Mouse (Mus musculus): ENCODE measurements around the gene Gm30191. TPM values are rescaled to one million over a fixed set of nuclear protein-coding genes. Genes with fewer than 3 reads are reported as not detected.

Gm30191 gene
- polyA plus RNA-seq, 2 experiments = not detected

DNA sequence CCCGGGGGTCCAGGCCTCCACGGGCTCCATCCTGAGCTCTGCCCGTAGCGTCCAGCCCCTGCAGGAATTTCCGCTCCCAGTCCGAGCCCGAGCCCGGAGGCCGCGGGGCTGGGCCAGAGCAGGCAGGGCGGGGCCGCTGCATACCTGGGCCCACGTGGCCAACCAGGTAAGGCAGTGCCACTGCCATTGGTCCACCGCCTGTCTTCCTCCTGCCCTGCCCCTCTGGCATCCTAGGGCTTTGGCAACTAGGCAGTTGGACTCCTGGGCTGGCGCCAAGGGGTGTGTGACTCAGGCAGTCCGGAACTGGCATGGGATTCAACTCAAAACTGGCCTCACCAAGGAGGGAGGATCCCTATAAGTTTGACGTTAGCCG is 8.5 kb upstream of the Gm30191 start, which contains the start of gene Cnksr1:
Gene Cnksr1 (minus strand): TSS at position 121 of the 373 bp plus-strand sequence.
- no peaks in the 10 kb centered on the region for H3K36me3 ChIP-seq (replicated peaks; ENCODE audit: control insufficient read depth, insufficient read depth, low read depth)
- WGBS (ENCODE audit: insufficient replicate concordance) = 6% methylated on average over 18 of the region's 18 CpGs
- no peak within 1 kb of the TSS for H3K9ac ChIP-seq (replicated peaks)
- no peak within 1 kb of the TSS for H3K4me3 ChIP-seq (ENCODE audit: insufficient read depth in 1 of 2, low read depth in 2 of 2, low read length in 2 of 2)
- no peak for ATAC-seq (ENCODE audit: insufficient read depth)
- peak within 1 kb of the TSS; percentile 17; the same call in 1 of the 2 replicates for H3K4me2 ChIP-seq (ENCODE audit: low read depth)
- H3K9me3 ChIP-seq (ENCODE audit: control insufficient read depth, low read length) = no peaks in the 10 kb centered on the region
- DNase-seq (ENCODE audit: low read depth in 3 of 3, low spot score in 3 of 3) = no peak
- H3K27ac ChIP-seq = no peak within 1 kb of the TSS
- TF ChIP-seq CTCF (IDR thresholded peaks at IDR 0.05; ENCODE audit: low read depth) = no peak
- no peak for TF ChIP-seq EP300 (IDR thresholded peaks at IDR 0.05; ENCODE audit: low read depth)
- peaks cover 0 to 3% of the 10 kb centered on the region in 2 experiments; a peak in 2 of 4 replicates for H3K4me1 ChIP-seq (replicated peaks; ENCODE audit: control insufficient read depth in 2 of 2, insufficient read depth in 2 of 2, low read length in 1 of 2)
- H3K27me3 ChIP-seq (ENCODE audit: control insufficient read depth, insufficient read depth, low read length) = peaks cover 2% of the 10 kb centered on the region; the same call in 1 of the 2 replicates

DNA sequence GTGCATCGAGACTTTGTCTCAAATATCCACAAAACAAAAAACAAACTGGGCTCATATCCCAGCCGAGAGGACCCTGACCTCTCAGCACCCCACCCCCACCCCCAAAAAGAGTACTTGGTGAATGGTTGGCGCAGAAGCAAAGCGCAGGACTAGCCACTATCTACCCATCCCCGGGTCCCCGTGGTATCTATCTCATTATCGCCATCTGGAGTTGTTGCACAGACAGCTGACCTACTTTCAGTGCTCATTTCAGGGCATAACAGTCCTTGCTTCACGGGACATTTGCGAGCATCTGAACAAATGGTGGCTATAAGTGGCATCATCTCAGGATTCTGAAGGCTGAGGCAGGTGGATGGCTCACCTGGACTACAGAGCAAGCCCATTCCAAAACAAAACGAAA is 8.0 kb upstream of the Gm30191 start:
- Histone ChIP-seq H3K27me3 (ENCODE audit: control insufficient read depth, insufficient read depth, low read length) (peaks cover 2% of the 10 kb centered on the region; the same call in 1 of the 2 replicates), H3K9ac (replicated peaks) (no peak overlapping the region), H3K4me2 (ENCODE audit: low read depth) (peak overlapping the region; percentile 17; the same call in 1 of the 2 replicates), H3K4me3 (ENCODE audit: insufficient read depth in 1 of 2, low read depth in 2 of 2, low read length in 2 of 2) (no peak overlapping the region), H3K27ac (no peak overlapping the region), H3K4me1 (replicated peaks; ENCODE audit: control insufficient read depth in 2 of 2, insufficient read depth in 2 of 2, low read length in 1 of 2) (peaks cover 0 to 3% of the 10 kb centered on the region in 2 experiments; a peak in 2 of 4 replicates), H3K9me3 (ENCODE audit: control insufficient read depth, low read length) (no peaks in the 10 kb centered on the region), H3K36me3 (replicated peaks; ENCODE audit: control insufficient read depth, insufficient read depth, low read depth) (no peaks in the 10 kb centered on the region)
- 12% methylated on average over 10 of the region's 10 CpGs for WGBS (ENCODE audit: insufficient replicate concordance)
- no peak for DNase-seq (ENCODE audit: low read depth in 3 of 3, low spot score in 3 of 3)
- ATAC-seq (ENCODE audit: insufficient read depth) = no peak
- TF ChIP-seq EP300 (IDR thresholded peaks at IDR 0.05; ENCODE audit: low read depth) = no peak
- no peak for TF ChIP-seq CTCF (IDR thresholded peaks at IDR 0.05; ENCODE audit: low read depth)

DNA sequence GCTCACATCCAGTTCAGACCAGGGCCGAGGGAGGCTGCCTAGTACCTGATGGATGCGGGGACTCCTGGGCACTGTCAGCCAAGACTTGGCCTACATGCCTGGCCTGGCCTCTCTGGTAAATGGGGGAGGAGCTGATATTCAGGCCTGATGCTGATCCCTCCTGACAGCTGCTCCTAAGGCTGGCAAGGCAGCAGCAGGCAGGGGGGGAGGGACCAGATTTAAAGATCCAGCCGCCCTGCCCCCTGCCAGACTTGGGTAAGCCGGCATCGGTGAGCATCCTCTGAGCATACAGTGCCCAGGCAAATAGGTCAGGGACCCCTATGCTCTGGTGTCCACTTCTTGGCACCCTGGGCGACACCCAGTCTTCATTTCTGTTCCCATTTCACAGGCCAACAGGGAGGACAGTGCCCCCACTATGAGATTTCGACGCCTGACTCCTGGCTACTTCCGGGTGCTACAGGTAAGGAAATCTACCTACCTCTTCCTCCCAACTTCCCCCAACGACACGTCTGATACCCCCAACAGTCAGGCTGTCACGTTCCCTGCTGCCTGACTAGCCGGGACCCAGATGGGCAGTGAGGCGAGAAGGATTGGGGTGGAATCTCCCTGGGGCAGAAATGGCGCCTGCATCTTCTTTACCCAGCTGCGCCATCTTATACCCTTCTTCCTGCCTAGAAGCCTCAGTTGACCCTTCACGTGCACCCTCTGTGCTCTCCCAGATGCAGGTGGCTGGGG is 3.1 kb upstream of the Gm30191 start, which contains the start of gene E130218I03Rik:
Gene E130218I03Rik (plus strand): TSS at position 147 of the 735 bp plus-strand sequence.
- no peak within 1 kb of the TSS for H3K9ac ChIP-seq (replicated peaks)

DNA sequence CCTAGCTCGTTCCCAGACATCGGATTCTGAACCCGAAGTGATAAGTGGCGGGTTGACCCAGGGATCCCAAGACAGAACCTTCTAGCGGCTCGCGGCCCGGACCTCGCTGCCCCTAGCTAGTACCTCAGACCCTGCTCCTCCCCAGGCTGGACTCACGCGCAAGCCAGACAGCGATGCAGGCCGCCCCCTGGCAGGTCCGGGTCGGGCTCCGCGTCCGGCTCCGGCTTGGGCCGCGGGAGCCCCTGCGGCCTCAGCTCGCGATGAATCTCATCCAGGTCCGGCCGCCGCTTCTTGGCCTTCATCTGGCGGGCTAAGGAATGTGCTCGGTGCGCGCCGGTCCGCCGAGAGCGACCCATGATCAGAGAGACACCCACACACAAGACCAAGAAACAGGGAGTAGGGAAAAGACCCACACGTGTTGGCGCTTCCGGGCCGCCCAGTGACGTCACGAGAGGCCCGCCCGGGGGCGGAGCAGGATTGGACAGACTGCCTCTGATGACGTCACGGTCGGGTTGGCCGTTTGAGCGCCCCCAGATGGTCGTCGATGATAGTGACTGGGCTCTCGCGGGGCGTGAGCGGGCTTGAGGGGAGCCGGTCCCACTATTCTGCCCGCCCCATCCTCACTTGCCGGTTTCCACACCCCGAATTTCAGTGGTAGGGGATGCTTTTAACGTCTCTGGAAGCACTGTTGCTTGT is 1.4 kb upstream of the Gm30191 start, which contains the start of gene Zfp593:
Gene Zfp593 (minus strand): TSS at position 445 of the 696 bp plus-strand sequence.
- WGBS (ENCODE audit: insufficient replicate concordance) = under 1% methylated on average over 60 of the region's 60 CpGs
- Histone ChIP-seq H3K9me3 (ENCODE audit: control insufficient read depth, low read length) (no peaks in the 10 kb centered on the region), H3K4me1 (replicated peaks; ENCODE audit: control insufficient read depth in 2 of 2, insufficient read depth in 2 of 2, low read length in 1 of 2) (peaks cover 2 to 3% of the 10 kb centered on the region in 2 experiments; a peak in 2 of 4 replicates), H3K4me2 (ENCODE audit: low read depth) (peak within 1 kb of the TSS; percentile 93), H3K9ac (replicated peaks) (peak within 1 kb of the TSS; percentile 86), H3K27ac (no peak within 1 kb of the TSS), H3K36me3 (replicated peaks; ENCODE audit: control insufficient read depth, insufficient read depth, low read depth) (no peaks in the 10 kb centered on the region), H3K4me3 (ENCODE audit: insufficient read depth in 1 of 2, low read depth in 2 of 2, low read length in 2 of 2) (peak within 1 kb of the TSS; percentile 73 to 84), H3K27me3 (ENCODE audit: control insufficient read depth, insufficient read depth, low read length) (peaks cover 28% of the 10 kb centered on the region)
- TF ChIP-seq CTCF (IDR thresholded peaks at IDR 0.05; ENCODE audit: low read depth) (peak; percentile 90), EP300 (IDR thresholded peaks at IDR 0.05; ENCODE audit: low read depth) (peak; percentile 35; the same call in 1 of the 2 replicates)
- peak; percentile 78 to 81 (median 80) for DNase-seq (ENCODE audit: low read depth in 3 of 3, low spot score in 3 of 3)
- peak; percentile 86 for ATAC-seq (ENCODE audit: insufficient read depth)

More for the DNA sequence above, 3.1 kb upstream of the Gm30191 start, which contains the start of gene E130218I03Rik:
- Histone ChIP-seq H3K27me3 (ENCODE audit: control insufficient read depth, insufficient read depth, low read length) (peaks cover 13% of the 10 kb centered on the region), H3K4me3 (ENCODE audit: insufficient read depth in 1 of 2, low read depth in 2 of 2, low read length in 2 of 2) (peak within 1 kb of the TSS; percentile 73 to 84; a peak in 3 of 4 replicates), H3K4me1 (replicated peaks; ENCODE audit: control insufficient read depth in 2 of 2, insufficient read depth in 2 of 2, low read length in 1 of 2) (peaks cover 2 to 6% of the 10 kb centered on the region in 2 experiments; a peak in 3 of 4 replicates), H3K4me2 (ENCODE audit: low read depth) (peak within 1 kb of the TSS; percentile 93), H3K9me3 (ENCODE audit: control insufficient read depth, low read length) (no peaks in the 10 kb centered on the region), H3K27ac (no peak within 1 kb of the TSS), H3K36me3 (replicated peaks; ENCODE audit: control insufficient read depth, insufficient read depth, low read depth) (no peaks in the 10 kb centered on the region)
- ATAC-seq (ENCODE audit: insufficient read depth) = no peak
- TF ChIP-seq CTCF (IDR thresholded peaks at IDR 0.05; ENCODE audit: low read depth) (no peak), EP300 (IDR thresholded peaks at IDR 0.05; ENCODE audit: low read depth) (no peak)
- 82% methylated on average over 17 of the region's 17 CpGs for WGBS (ENCODE audit: insufficient replicate concordance)
- DNase-seq (ENCODE audit: low read depth in 3 of 3, low spot score in 3 of 3) = no peak

Measured in liver, embryonic 14.5 days (tissue).